Mouse (Mus musculus) spleen, embryonic (tissue): ENCODE data around the gene Hinfp.
"Not testable (repeated sequence)": the region's sequence is repeated elsewhere in the genome, so short reads cannot be mapped to it uniquely, and the experiment has no call there.

Experiments used
- CTCF ChIA-PET: fragments of 350-600 bp; sonication (Branson Sonifier 250); formaldehyde crosslinking; loops from one replicate; lab custom pipeline; 2022; lab: Charles Lee

The Hinfp gene

GRCm38 (mm10) chr9:44314257-44314547 lies 8.7 kb upstream of the Hinfp start:
- CTCF ChIA-PET = no interaction called here

GRCm38 (mm10) chr9:44313476-44314256 lies 8.2 kb upstream of the Hinfp start:
- CTCF ChIA-PET = no interaction called here

- CTCF ChIA-PET = no interaction called here
Observed at GRCm38 (mm10) chr9:44311136-44312134, 6.0 kb upstream of the Hinfp start.

- CTCF ChIA-PET = no interaction called here
Observed at GRCm38 (mm10) chr9:44310750-44311135, 5.3 kb upstream of the Hinfp start.

GRCm38 (mm10) chr9:44309756-44310155 lies 4.3 kb upstream of the Hinfp start:
- CTCF ChIA-PET = no interaction called here

GRCm38 (mm10) chr9:44307248-44307647 lies 1.8 kb upstream of the Hinfp start:
- CTCF ChIA-PET = interaction anchor here (0.7 to 0.9 kb wide), 3 partner anchors 15 to 29 kb away, joined by 3 to 4 read pairs (median 4); no protein-coding TSS in a partner anchor

- CTCF ChIA-PET = no interaction called here
Observed at GRCm38 (mm10) chr9:44306532-44306931, 1.1 kb upstream of the Hinfp start.

GRCm38 (mm10) chr9:44300001-44300400 lies 5.5 kb downstream of the Hinfp start:
- CTCF ChIA-PET = not testable (repeated sequence)

GRCm38 (mm10) chr9:44292490-44292889 lies 13.0 kb downstream of the Hinfp start:
- CTCF ChIA-PET = interaction anchor here (1.1 kb wide), 1 partner anchor 69 kb away, joined by 3 read pairs; the partner anchor contains the start of gene Vps11

- CTCF ChIA-PET = no interaction called here
Observed at GRCm38 (mm10) chr9:44288959-44289291, 16.5 kb downstream of the Hinfp start.

GRCm38 (mm10) chr9:44288076-44288958 lies 17.2 kb downstream of the Hinfp start, which contains the start of gene Abcg4:
Gene Abcg4, minus strand, starts transcription at chr9:44288615.
- CTCF ChIA-PET = interaction anchor here (0.6 to 1.2 kb wide), 2 partner anchors 38 to 44 kb away, joined by 3 to 4 read pairs; partner anchors contain the start of gene Dpagt1

GRCm38 (mm10) chr9:44287401-44288075 lies 17.9 kb downstream of the Hinfp start:
- CTCF ChIA-PET = interaction anchor here (0.7 to 1.2 kb wide), 2 partner anchors 39 to 142 kb away, joined by 4 to 8 read pairs; partner anchors contain the start of gene Dpagt1

GRCm38 (mm10) chr9:44287003-44287400 lies 18.5 kb downstream of the Hinfp start:
- CTCF ChIA-PET = interaction anchor here (0.7 to 1.2 kb wide), 2 partner anchors 39 to 141 kb away, joined by 4 to 8 read pairs; partner anchors contain the start of gene Dpagt1

GRCm38 (mm10) chr9:44286256-44286850 lies 19.1 kb downstream of the Hinfp start:
- CTCF ChIA-PET = interaction anchor here (0.7 kb wide), 1 partner anchor 141 kb away, joined by 8 read pairs; no protein-coding TSS in a partner anchor

GRCm38 (mm10) chr9:44283183-44283582 lies 22.3 kb downstream of the Hinfp start:
- CTCF ChIA-PET = interaction anchor here (0.9 kb wide), 1 partner anchor 183 kb away, joined by 10 read pairs; no protein-coding TSS in a partner anchor

GRCm38 (mm10) chr9:44269973-44270372 lies 35.5 kb downstream of the Hinfp start:
- CTCF ChIA-PET = no interaction called here

- CTCF ChIA-PET = no interaction called here
Observed at GRCm38 (mm10) chr9:44269077-44269476, 36.4 kb downstream of the Hinfp start.

- CTCF ChIA-PET = interaction anchor here (0.5 to 1.0 kb wide), 2 partner anchors 17 to 83 kb away, joined by 3 to 5 read pairs; no protein-coding TSS in a partner anchor
Observed at GRCm38 (mm10) chr9:44268432-44268831, 37.0 kb downstream of the Hinfp start, which contains the start of gene Nlrx1. Gene Nlrx1, minus strand, starts transcription at chr9:44268599.

GRCm38 (mm10) chr9:44268027-44268360 lies 37.5 kb downstream of the Hinfp start:
- CTCF ChIA-PET = interaction anchor here (1.0 kb wide), 1 partner anchor 83 kb away, joined by 3 read pairs; no protein-coding TSS in a partner anchor
